Mouse (Mus musculus): ENCODE data around the gene Entpd5.
A peak's percentile ranks its signal among the peaks of the same experiment; 100 is the strongest.
"Not testable (repeated sequence)": the region's sequence is repeated elsewhere in the genome, so short reads cannot be mapped to it uniquely, and the experiment has no call there.

Gene Entpd5

GRCm38 (mm10) chr12:84399135-84399534 is 9.7 kb downstream of the Entpd5 start:
- DNase-seq (ENCODE audit: low spot score) = no peak

GRCm38 (mm10) chr12:84398629-84399028 is 10.2 kb downstream of the Entpd5 start:
- DNase-seq (ENCODE audit: low spot score) = no peak

- no peak for DNase-seq (ENCODE audit: low spot score)
Measured at GRCm38 (mm10) chr12:84397685-84398084, 11.1 kb downstream of the Entpd5 start.

- DNase-seq (ENCODE audit: low spot score) = no peak
Measured at GRCm38 (mm10) chr12:84396947-84397679, 11.7 kb downstream of the Entpd5 start.

GRCm38 (mm10) chr12:84393847-84394246 is 15.0 kb downstream of the Entpd5 start:
- DNase-seq (ENCODE audit: low spot score) = no peak

GRCm38 (mm10) chr12:84392681-84393080 is 16.1 kb downstream of the Entpd5 start:
- DNase-seq (ENCODE audit: low spot score) = no peak

GRCm38 (mm10) chr12:84390336-84390735 is 18.5 kb downstream of the Entpd5 start:
- no peak for DNase-seq (ENCODE audit: low spot score)

GRCm38 (mm10) chr12:84388774-84389400 is 19.9 kb downstream of the Entpd5 start:
- DNase-seq (ENCODE audit: low spot score) = no peak

- no peak for DNase-seq (ENCODE audit: low spot score)
Measured at GRCm38 (mm10) chr12:84388097-84388496, 20.7 kb downstream of the Entpd5 start.

GRCm38 (mm10) chr12:84385408-84385807 is 23.4 kb downstream of the Entpd5 start:
- no peak for DNase-seq (ENCODE audit: low spot score)

GRCm38 (mm10) chr12:84384644-84385081 is 24.2 kb downstream of the Entpd5 start:
- no peak for DNase-seq (ENCODE audit: low spot score)

- no peak for DNase-seq (ENCODE audit: low spot score)
Measured at GRCm38 (mm10) chr12:84382369-84382768, 26.5 kb downstream of the Entpd5 start.

- DNase-seq (ENCODE audit: low spot score) = no peak
Measured at GRCm38 (mm10) chr12:84373831-84374481, 34.9 kb downstream of the Entpd5 start.

- no peak for DNase-seq (ENCODE audit: low spot score)
Measured at GRCm38 (mm10) chr12:84371647-84372046, 37.2 kb downstream of the Entpd5 start.

- DNase-seq (ENCODE audit: low spot score) = no peak
Measured at GRCm38 (mm10) chr12:84366971-84367370, 41.9 kb downstream of the Entpd5 start.

GRCm38 (mm10) chr12:84365137-84365536 is 43.7 kb downstream of the Entpd5 start:
- DNase-seq (ENCODE audit: low spot score) = no peak

GRCm38 (mm10) chr12:84364291-84364690 is 44.5 kb downstream of the Entpd5 start:
- no peak for DNase-seq (ENCODE audit: low spot score)

GRCm38 (mm10) chr12:84362872-84363271 is 46.0 kb downstream of the Entpd5 start:
- DNase-seq (ENCODE audit: low spot score) = no peak

- DNase-seq (ENCODE audit: low spot score) = peak; percentile 84
Measured at GRCm38 (mm10) chr12:84361555-84362489, 47.0 kb downstream of the Entpd5 start, which contains the start of the genes Coq6 and Fam161b. Gene Coq6, plus strand, starts transcription at chr12:84361657. Gene Fam161b, minus strand, starts transcription at chr12:84361833.

GRCm38 (mm10) chr12:84358699-84359098 is 50.1 kb downstream of the Entpd5 start:
- not testable (repeated sequence) for DNase-seq (ENCODE audit: low spot score)

GRCm38 (mm10) chr12:84347192-84347591 is 61.6 kb downstream of the Entpd5 start:
- DNase-seq (ENCODE audit: low spot score) = no peak

All from spleen, adult 12 weeks (tissue).